Mouse (Mus musculus): Measurements from ENCODE around the gene Mrgprd. TPM values are rescaled to one million over a fixed set of nuclear protein-coding genes. Genes with fewer than 3 reads are reported as not detected.

The Mrgprd gene
- polyA plus RNA-seq (2014; fragmentation: Nextera tagmentation; extraction: Ambion mirVana): 0.18 TPM in 1 of 2 replicates, not detected in the other

DNA sequence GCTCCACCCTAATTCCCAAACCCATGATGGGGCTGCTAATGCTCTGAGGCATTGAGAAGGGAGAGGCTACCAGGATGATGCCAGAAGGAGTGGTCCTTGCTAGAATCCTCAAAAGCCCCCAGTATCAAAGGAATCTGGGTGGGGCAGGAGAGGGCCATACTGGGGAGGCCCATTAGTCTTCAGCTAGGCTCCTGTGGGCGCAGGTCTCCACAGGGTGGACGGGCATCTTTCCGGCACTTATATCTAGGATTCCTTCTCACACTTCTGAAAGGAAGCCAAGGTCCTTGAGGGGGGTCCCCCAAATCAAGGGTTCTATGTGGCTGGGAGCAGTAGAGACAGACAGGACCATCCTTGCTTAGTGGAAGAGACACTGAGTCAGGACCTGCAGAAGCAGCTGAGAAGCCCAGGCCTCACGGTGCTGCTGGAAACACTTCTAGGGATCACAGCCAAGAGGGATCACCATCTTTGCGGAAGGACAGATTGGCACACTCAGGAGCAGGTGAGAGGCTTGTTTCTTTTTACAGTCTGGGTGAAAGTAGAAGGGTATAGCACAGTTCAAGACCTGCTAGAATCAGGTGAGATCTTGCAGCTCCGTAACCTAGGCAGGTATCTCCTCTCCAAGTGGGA is at the start of gene Mrgprd:
Gene Mrgprd, plus strand, starts transcription at position 51 of the 627 bp plus-strand sequence.
- Histone ChIP-seq H3K36me3 (replicated peaks; ENCODE audit: control insufficient read depth, insufficient read depth) (no peaks in the 10 kb centered on the region), H3K4me3 (replicated peaks; ENCODE audit: low read length) (no peak within 1 kb of the TSS), H3K4me2 (replicated peaks) (no peak within 1 kb of the TSS), H3K9me3 (ENCODE audit: control insufficient read depth, low read length) (no peaks in the 10 kb centered on the region), H3K27me3 (ENCODE audit: control insufficient read depth, insufficient read depth, low read length) (no peaks in the 10 kb centered on the region), H3K27ac (no peak within 1 kb of the TSS), H3K4me1 (replicated peaks; ENCODE audit: control insufficient read depth, insufficient read depth, low read length) (no peaks in the 10 kb centered on the region), H3K9ac (no peak within 1 kb of the TSS)
- ATAC-seq (ENCODE audit: low FRiP score): no peak
- DNase-seq (ENCODE audit: low spot score): no peak
- WGBS: 89% methylated on average over 6 of the region's 6 CpGs

DNA sequence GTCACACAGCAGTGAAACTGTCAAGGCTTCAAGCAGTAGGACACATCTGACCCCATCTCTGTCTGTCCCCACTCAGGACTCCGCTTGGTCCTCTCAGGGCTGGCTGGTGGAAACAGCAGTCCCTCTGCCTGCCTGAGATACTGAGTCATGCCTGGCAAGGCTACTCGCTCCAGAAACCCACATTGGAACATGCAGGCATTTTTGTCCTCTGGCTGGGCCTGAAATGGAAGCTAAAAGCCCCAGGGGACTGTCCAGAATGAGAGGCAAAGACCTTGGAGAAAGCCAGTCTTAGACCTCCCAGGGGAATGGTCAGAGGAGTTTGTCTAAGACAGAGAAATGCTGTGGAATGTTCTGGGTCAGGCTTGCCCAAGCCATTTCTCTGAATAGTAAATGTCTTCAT is 48.6 kb upstream of the Mrgprd start:
- ATAC-seq (ENCODE audit: low FRiP score) (no peak), DNase-seq (ENCODE audit: low spot score) (no peak)
- 87% methylated on average over 2 of the region's 2 CpGs for WGBS

DNA sequence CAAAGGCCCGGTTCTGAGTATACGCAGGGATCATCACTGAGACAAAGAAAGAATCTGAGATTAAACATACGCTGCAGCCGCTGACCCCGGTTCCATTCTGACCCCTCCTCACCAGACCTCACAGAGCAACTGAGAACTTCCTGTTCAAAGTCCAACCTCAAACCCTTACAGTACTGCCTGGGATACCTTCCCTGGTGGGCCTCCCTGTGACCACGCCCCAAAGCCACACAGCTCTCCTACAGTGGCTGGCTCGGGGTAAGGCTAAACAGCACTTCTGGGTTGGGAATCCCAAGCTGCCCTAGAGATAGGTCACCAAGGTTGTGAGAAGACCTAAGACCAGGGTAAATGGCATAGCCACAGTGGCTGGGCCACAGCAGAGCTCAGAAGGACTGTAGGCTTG is 45.7 kb upstream of the Mrgprd start:
- H3K9ac ChIP-seq: no peak overlapping the region
- no peaks in the 10 kb centered on the region for H3K27me3 ChIP-seq (ENCODE audit: control insufficient read depth, insufficient read depth, low read length)
- ATAC-seq (ENCODE audit: low FRiP score): no peak
- DNase-seq (ENCODE audit: low spot score): no peak
- H3K4me1 ChIP-seq (replicated peaks; ENCODE audit: control insufficient read depth, insufficient read depth, low read length): no peaks in the 10 kb centered on the region
- H3K4me2 ChIP-seq (replicated peaks): no peak overlapping the region
- no peak overlapping the region for H3K27ac ChIP-seq
- no peaks in the 10 kb centered on the region for H3K9me3 ChIP-seq (ENCODE audit: control insufficient read depth, low read length)
- peaks cover 4% of the 10 kb centered on the region; the same call in 1 of the 2 replicates for H3K36me3 ChIP-seq (replicated peaks; ENCODE audit: control insufficient read depth, insufficient read depth)
- WGBS: 89% methylated on average over 7 of the region's 7 CpGs
- H3K4me3 ChIP-seq (replicated peaks; ENCODE audit: low read length): no peak overlapping the region

More for the DNA sequence above, 48.6 kb upstream of the Mrgprd start:
- Histone ChIP-seq H3K4me2 (replicated peaks) (no peak overlapping the region), H3K27me3 (ENCODE audit: control insufficient read depth, insufficient read depth, low read length) (no peaks in the 10 kb centered on the region), H3K9me3 (ENCODE audit: control insufficient read depth, low read length) (no peaks in the 10 kb centered on the region), H3K9ac (no peak overlapping the region), H3K4me3 (replicated peaks; ENCODE audit: low read length) (no peak overlapping the region), H3K4me1 (replicated peaks; ENCODE audit: control insufficient read depth, insufficient read depth, low read length) (no peaks in the 10 kb centered on the region), H3K27ac (no peak overlapping the region), H3K36me3 (replicated peaks; ENCODE audit: control insufficient read depth, insufficient read depth) (no peaks in the 10 kb centered on the region; the same call in 1 of the 2 replicates)

DNA sequence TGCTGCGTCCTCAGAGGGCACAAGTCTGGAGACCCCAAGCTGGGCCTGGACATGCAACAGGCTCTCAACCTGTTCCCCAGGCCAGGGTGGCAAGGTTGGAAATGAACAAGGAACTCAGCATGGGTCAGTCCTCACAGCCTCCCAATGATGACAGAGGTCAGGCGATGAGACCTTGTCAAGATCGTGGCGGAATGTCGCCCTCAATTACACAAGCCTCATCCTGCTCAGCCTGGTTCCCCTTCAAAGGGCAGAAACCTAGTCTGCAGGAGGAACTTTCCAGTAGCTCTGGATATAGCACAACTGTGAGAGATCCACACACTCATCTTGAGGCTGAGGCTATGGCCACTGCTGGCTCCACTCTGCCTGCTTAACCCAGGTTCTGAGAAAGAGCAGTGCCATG is 43.7 kb upstream of the Mrgprd start:
- Histone ChIP-seq H3K4me2 (replicated peaks) (no peak overlapping the region), H3K27ac (no peak overlapping the region), H3K4me3 (replicated peaks; ENCODE audit: low read length) (no peak overlapping the region), H3K4me1 (replicated peaks; ENCODE audit: control insufficient read depth, insufficient read depth, low read length) (no peaks in the 10 kb centered on the region), H3K27me3 (ENCODE audit: control insufficient read depth, insufficient read depth, low read length) (no peaks in the 10 kb centered on the region), H3K9ac (no peak overlapping the region), H3K36me3 (replicated peaks; ENCODE audit: control insufficient read depth, insufficient read depth) (peaks cover 4% of the 10 kb centered on the region; the same call in 1 of the 2 replicates), H3K9me3 (ENCODE audit: control insufficient read depth, low read length) (no peaks in the 10 kb centered on the region)
- 93% methylated on average over 5 of the region's 5 CpGs for WGBS
- DNase-seq (ENCODE audit: low spot score): no peak
- ATAC-seq (ENCODE audit: low FRiP score): no peak

DNA sequence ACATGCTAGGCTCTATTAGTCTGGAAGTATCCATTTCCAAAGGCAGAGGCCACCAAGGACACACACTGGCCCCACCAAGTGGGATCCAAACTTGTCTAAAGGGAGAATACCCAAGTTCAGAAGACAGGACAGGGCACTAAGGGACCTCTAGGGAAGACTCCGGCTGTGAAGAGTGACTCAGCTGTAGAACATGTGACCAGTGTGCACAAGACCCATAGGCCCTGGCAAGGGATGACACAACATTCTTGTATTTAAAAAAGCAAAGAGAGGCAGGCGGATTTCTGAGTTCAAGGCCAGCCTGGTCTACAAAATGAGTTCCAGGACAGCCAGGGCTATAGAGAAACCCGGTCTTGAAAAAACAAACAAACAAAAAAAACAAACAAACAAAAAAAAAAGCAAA is 39.1 kb upstream of the Mrgprd start:
- DNase-seq (ENCODE audit: low spot score) (no peak), ATAC-seq (ENCODE audit: low FRiP score) (no peak)
- Histone ChIP-seq H3K4me3 (replicated peaks; ENCODE audit: low read length) (no peak overlapping the region), H3K9me3 (ENCODE audit: control insufficient read depth, low read length) (no peaks in the 10 kb centered on the region), H3K36me3 (replicated peaks; ENCODE audit: control insufficient read depth, insufficient read depth) (0 out of 2 replicates have a peak, but pooled peaks cover 4% of the 10 kb centered on the region), H3K9ac (no peak overlapping the region), H3K27me3 (ENCODE audit: control insufficient read depth, insufficient read depth, low read length) (no peaks in the 10 kb centered on the region), H3K4me2 (replicated peaks) (no peak overlapping the region), H3K27ac (no peak overlapping the region), H3K4me1 (replicated peaks; ENCODE audit: control insufficient read depth, insufficient read depth, low read length) (no peaks in the 10 kb centered on the region)
- WGBS: 87% methylated on average over 3 of the region's 3 CpGs

DNA sequence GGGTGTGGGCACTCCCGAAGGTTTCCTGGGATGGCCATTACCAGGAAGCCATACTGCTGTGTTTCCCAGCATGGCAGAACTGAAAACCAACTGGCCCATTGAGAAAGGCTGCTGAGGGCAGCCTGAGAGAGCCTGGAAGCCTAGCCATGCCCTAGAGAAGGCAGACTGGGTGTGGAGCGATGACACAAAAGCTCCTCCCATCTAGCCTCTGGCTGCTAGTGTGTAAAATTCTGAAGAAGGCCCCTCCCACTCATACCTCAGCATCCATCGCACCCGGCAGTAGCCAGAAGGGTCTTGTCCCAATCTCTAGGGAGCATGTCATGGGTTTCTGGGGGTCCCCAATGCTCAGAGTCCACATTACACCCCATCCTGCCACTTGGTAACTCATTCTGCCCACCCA is 33.2 kb upstream of the Mrgprd start:
- DNase-seq (ENCODE audit: low spot score): no peak
- Histone ChIP-seq H3K4me2 (replicated peaks) (no peak overlapping the region), H3K27ac (no peak overlapping the region), H3K27me3 (ENCODE audit: control insufficient read depth, insufficient read depth, low read length) (no peaks in the 10 kb centered on the region), H3K36me3 (replicated peaks; ENCODE audit: control insufficient read depth, insufficient read depth) (no peaks in the 10 kb centered on the region), H3K9me3 (ENCODE audit: control insufficient read depth, low read length) (no peaks in the 10 kb centered on the region), H3K4me3 (replicated peaks; ENCODE audit: low read length) (no peak overlapping the region), H3K9ac (no peak overlapping the region), H3K4me1 (replicated peaks; ENCODE audit: control insufficient read depth, insufficient read depth, low read length) (no peaks in the 10 kb centered on the region)
- no peak for ATAC-seq (ENCODE audit: low FRiP score)
- WGBS: 80% methylated on average over 4 of the region's 4 CpGs

DNA sequence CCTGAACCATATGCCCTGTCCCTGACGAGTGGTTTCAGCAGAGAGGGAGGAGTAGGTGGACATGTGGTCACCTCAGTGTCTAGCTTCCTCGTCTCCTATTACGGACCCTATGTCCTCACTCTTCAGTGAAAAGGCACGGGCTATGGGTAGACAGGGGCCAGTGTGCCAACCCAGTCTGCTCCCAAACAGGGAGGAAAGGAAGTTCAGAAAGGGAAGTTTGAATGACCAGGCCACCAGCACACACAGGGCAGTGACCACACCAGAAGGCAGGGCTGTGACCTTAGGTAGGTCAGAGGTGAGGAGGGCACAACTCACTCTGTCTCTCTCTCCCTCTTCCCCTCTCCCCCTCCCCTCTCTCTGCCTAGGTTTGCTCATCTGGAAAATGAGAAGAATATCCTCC is 31.6 kb upstream of the Mrgprd start:
- Histone ChIP-seq H3K4me3 (replicated peaks; ENCODE audit: low read length) (peak overlapping the region; percentile 33), H3K27me3 (ENCODE audit: control insufficient read depth, insufficient read depth, low read length) (no peaks in the 10 kb centered on the region), H3K27ac (no peak overlapping the region), H3K9ac (peak overlapping the region; percentile 10), H3K9me3 (ENCODE audit: control insufficient read depth, low read length) (no peaks in the 10 kb centered on the region), H3K4me1 (replicated peaks; ENCODE audit: control insufficient read depth, insufficient read depth, low read length) (no peaks in the 10 kb centered on the region), H3K36me3 (replicated peaks; ENCODE audit: control insufficient read depth, insufficient read depth) (no peaks in the 10 kb centered on the region), H3K4me2 (replicated peaks) (peak overlapping the region; percentile 50)
- ATAC-seq (ENCODE audit: low FRiP score): no peak
- WGBS: 53% methylated on average over 4 of the region's 4 CpGs
- DNase-seq (ENCODE audit: low spot score): no peak

DNA sequence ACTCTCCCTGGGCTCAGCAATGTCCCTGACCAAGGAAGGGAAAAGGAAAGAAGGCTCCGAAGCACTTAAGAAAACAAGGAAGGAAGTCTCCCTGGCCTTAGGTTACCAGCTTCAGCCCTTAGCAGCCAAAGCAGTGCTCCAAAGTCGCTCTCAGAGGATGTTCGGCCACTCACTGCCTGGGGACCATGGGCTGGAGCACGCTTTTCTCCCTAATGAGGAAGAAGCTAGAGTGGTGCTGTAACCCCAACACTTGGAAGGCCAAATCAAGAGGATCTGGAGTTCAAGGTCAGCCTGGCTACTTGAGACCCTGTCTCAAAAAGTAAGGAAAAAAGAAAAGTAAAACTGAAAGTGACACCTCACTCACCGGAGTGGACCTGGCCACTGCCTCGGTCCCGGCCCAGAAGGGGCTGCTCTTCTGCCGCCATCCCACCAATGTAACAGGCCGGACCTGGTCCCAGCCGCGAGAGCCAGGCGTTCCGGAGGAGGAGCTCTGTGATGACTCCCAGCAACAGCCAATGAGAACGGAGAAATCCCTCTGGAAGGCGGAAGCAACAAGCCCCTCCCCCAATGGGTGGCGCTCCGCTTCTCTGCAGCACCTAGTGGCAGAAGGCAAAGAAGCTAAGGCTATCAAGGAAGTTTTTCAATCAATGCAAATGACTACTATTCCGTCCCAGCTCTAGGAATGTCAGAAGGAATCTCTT is 31.0 kb upstream of the Mrgprd start, which contains the start of gene Tpcn2:
Gene Tpcn2, minus strand, starts transcription at position 525 of the 701 bp plus-strand sequence.
- peak; percentile 90 for DNase-seq (ENCODE audit: low spot score)

DNA sequence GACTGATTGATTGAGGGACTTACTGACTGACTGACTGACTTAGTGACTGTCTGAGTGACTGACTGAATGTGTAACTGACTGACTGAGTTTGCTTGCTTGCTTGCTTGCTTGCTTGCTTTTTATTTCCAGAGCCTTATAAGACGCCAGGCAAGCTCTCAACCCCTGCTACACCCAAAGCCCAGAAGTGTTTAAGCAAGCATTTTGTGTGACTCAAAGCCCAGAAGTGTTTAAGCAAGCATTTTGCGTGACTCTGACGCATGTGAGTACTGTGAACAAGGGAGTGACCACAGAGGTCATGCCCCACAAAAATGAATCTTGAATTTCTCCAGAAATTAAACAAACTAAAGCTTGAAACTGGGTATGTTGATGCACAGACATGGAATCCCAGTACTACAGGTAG is 30.3 kb upstream of the Mrgprd start:
- H3K4me1 ChIP-seq (replicated peaks; ENCODE audit: control insufficient read depth, insufficient read depth, low read length): no peaks in the 10 kb centered on the region
- no peak overlapping the region for H3K9ac ChIP-seq
- no peaks in the 10 kb centered on the region for H3K9me3 ChIP-seq (ENCODE audit: control insufficient read depth, low read length)
- no peaks in the 10 kb centered on the region for H3K36me3 ChIP-seq (replicated peaks; ENCODE audit: control insufficient read depth, insufficient read depth)
- H3K4me3 ChIP-seq (replicated peaks; ENCODE audit: low read length): no peak overlapping the region
- H3K27ac ChIP-seq: no peak overlapping the region
- WGBS: 64% methylated on average over 3 of the region's 3 CpGs
- DNase-seq (ENCODE audit: low spot score) (no peak), ATAC-seq (ENCODE audit: low FRiP score) (no peak)
- peak overlapping the region; percentile 50 for H3K4me2 ChIP-seq (replicated peaks)
- no peaks in the 10 kb centered on the region for H3K27me3 ChIP-seq (ENCODE audit: control insufficient read depth, insufficient read depth, low read length)

More for the DNA sequence above, 31.0 kb upstream of the Mrgprd start, which contains the start of gene Tpcn2:
- H3K4me1 ChIP-seq (replicated peaks; ENCODE audit: control insufficient read depth, insufficient read depth, low read length): no peaks in the 10 kb centered on the region
- peak within 1 kb of the TSS; percentile 33 for H3K4me3 ChIP-seq (replicated peaks; ENCODE audit: low read length)
- H3K9me3 ChIP-seq (ENCODE audit: control insufficient read depth, low read length): no peaks in the 10 kb centered on the region
- WGBS: 4% methylated on average over 18 of the region's 18 CpGs
- peak within 1 kb of the TSS; percentile 50 for H3K4me2 ChIP-seq (replicated peaks)
- peak; percentile 93 for ATAC-seq (ENCODE audit: low FRiP score)
- no peak within 1 kb of the TSS for H3K27ac ChIP-seq
- H3K9ac ChIP-seq: peak within 1 kb of the TSS; percentile 10
- no peaks in the 10 kb centered on the region for H3K36me3 ChIP-seq (replicated peaks; ENCODE audit: control insufficient read depth, insufficient read depth)
- H3K27me3 ChIP-seq (ENCODE audit: control insufficient read depth, insufficient read depth, low read length): no peaks in the 10 kb centered on the region
